12 mouse cellular contexts compared by ENCODE assay signal in genomic region chr6:126340098-126340610, GRCm38 (mm10).
A peak's percentile ranks its signal among the peaks of the same experiment; 100 is the strongest.
DNase-seq lines count a peak whose midpoint lies in the region; ATAC-seq lines count a peak whose summit lies in the region.
"Had no signal": no experiment of that assay in that cellular context is flagged by ENCODE, and none has a peak within 500 bp of the region (broad histone marks: within the 10 kb centered on the region; RNA-seq: fewer than 3 reads in every experiment).

No protein-coding gene starts in this region.

- peak; percentile 34; the same call in 1 of the 2 replicates for ATAC-seq in hindbrain, embryonic 14.5 days (ENCODE audit: low FRiP score)
- ATAC-seq: intestine, embryonic 16.5 days had no signal

- H3K9me3 ChIP-seq in hindbrain, embryonic 14.5 days (ENCODE audit: control insufficient read depth, low read length), result no peaks in the 10 kb centered on the region
- H3K9me3 ChIP-seq: embryonic facial prominence, embryonic 13.5 days; heart, embryonic 12.5 days had no signal

- H3K36me3 ChIP-seq in hindbrain, embryonic 14.5 days (replicated peaks; ENCODE audit: control insufficient read depth, insufficient read depth), result no peaks in the 10 kb centered on the region
- H3K36me3 ChIP-seq: embryonic facial prominence, embryonic 13.5 days; G1E; heart, embryonic 12.5 days had no signal

- H3K27me3 ChIP-seq in hindbrain, embryonic 14.5 days (ENCODE audit: control insufficient read depth, insufficient read depth, low read length), result no peaks in the 10 kb centered on the region
- H3K27me3 ChIP-seq: embryonic facial prominence, embryonic 13.5 days; heart, embryonic 12.5 days had no signal

- no peak overlapping the region for H3K4me3 ChIP-seq in hindbrain, embryonic 14.5 days (replicated peaks; ENCODE audit: low read length)
- H3K4me3 ChIP-seq: embryonic facial prominence, embryonic 13.5 days; heart, embryonic 12.5 days had no signal

- WGBS in hindbrain, embryonic 14.5 days, result 62% methylated on average over 10 of the region's 10 CpGs

- H3K27ac ChIP-seq in hindbrain, embryonic 14.5 days, result no peak overlapping the region
- H3K27ac ChIP-seq: embryonic facial prominence, embryonic 13.5 days had no signal

- DNase-seq in brain, embryonic 18.5 days (ENCODE audit: low read depth, low spot score), result peak; percentile 67
- peak; percentile 75 to 77 for DNase-seq in cerebellum, adult 18-20 months
- DNase-seq in hindbrain, embryonic 14.5 days (ENCODE audit: low spot score), result no peak
- peak; percentile 34 to 48 for DNase-seq in left cerebral cortex, postnatal 14 days (ENCODE audit: low spot score in 2 of 2)
- no peak for DNase-seq in kidney, adult 11 months
- no peak for DNase-seq in adrenal gland, adult 18-20 months (ENCODE audit: low spot score in 2 of 2)
- DNase-seq in heart, adult 18-20 months, result no peak
- DNase-seq: adrenal gland, postnatal 10 days had no signal

- peaks cover 3% of the 10 kb centered on the region; the same call in 1 of the 2 replicates for H3K4me1 ChIP-seq in hindbrain, embryonic 14.5 days (replicated peaks; ENCODE audit: control insufficient read depth, insufficient read depth, low read length)
- H3K4me1 ChIP-seq: heart, embryonic 12.5 days had no signal

- no peak overlapping the region for H3K9ac ChIP-seq in hindbrain, embryonic 14.5 days
- H3K9ac ChIP-seq: embryonic facial prominence, embryonic 13.5 days; heart, embryonic 12.5 days had no signal

- H3K4me2 ChIP-seq in hindbrain, embryonic 14.5 days (replicated peaks), result no peak overlapping the region
- H3K4me2 ChIP-seq: embryonic facial prominence, embryonic 13.5 days; heart, embryonic 12.5 days had no signal

- intact Hi-C loops in left cerebral cortex, postnatal 14 days (cut with DNase I), result no loop called here

Comparison
In these comparisons a context has a peak if more than half of its experiments do, and no peak if none do; other contexts are left out.
1. DNase-seq: peak in brain, embryonic 18.5 days (single experiment), cerebellum, adult 18-20 months (2 of 2) and left cerebral cortex, postnatal 14 days (2 of 2); none in hindbrain, embryonic 14.5 days (single experiment), kidney, adult 11 months (single experiment), adrenal gland, adult 18-20 months (0 of 2) and heart, adult 18-20 months (0 of 2).